Mouse (Mus musculus) brain, embryonic 18.5 days (tissue): ENCODE measurements at regions not wholly inside any gene's neighbourhood (a gene's known extent, or its start where the extent isn't known, plus 50 kb on each side); places are given as distances from the start of the nearest gene placed in this dataset.

Experiments used
- DNase-seq: peaks from one replicate; pipeline ENCODE4 v3.0.0-alpha.2; 2012; ENCODE audit warnings: low read depth, low spot score

DNA sequence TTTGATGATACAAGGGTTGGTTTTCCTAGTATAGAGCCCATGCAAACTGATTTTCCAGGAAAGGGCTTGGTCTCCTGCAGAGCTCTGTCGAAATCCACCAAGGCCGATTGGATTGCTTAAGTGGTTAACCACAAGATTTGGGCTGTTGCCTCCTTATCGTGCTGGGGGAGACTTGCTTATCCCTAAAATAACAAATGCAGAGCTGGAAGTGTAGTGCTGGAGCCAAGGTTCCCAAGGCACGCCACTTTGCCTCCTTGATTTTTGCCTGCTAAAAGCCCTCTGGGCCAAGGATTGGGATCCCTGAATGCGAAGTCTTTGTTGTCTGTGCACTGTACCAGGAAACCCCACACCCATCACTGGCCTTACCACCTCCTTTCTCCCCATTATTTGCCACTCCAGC, 52.8 kb upstream of the Tmem178 start:
- no peak for DNase-seq

DNA sequence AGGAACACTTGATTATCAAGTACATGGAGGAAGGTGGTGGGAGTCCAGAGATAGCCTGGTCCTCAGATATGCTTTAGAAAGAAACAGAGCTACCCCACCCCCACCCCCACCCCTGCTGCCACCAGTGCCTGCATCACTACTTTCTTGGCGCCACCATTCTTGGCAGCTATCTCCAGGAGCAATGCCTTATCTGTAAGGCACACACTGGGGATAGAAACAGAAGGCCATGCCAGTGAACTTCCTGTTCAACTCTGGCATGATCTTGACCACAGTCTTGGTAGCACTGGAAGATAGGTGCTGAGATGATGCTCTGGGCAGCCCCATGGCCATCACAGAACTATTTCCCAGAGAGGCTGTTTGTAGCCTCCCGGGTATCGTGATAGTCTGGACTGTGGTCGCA, 55.3 kb upstream of the Tmem178 start:
- DNase-seq: no peak

DNA sequence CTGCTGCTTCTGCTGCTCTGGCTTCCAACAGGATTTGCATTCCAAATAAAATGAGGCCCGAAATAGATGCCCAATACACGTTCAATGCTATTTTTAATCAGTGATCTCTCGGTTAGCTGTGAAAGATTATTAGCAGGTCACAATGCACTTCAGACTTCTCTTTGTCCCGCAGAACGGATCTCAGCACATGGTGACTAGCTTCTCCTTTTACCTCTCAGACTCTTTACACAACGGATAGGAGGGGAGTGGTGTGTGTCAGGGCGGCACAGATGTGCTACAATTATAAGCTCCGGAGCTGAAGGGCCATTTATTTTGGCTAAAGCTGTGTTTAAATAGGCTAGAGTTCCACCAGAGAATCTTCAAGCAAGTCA, 56.7 kb upstream of the Tmem178 start:
- DNase-seq: no peak

DNA sequence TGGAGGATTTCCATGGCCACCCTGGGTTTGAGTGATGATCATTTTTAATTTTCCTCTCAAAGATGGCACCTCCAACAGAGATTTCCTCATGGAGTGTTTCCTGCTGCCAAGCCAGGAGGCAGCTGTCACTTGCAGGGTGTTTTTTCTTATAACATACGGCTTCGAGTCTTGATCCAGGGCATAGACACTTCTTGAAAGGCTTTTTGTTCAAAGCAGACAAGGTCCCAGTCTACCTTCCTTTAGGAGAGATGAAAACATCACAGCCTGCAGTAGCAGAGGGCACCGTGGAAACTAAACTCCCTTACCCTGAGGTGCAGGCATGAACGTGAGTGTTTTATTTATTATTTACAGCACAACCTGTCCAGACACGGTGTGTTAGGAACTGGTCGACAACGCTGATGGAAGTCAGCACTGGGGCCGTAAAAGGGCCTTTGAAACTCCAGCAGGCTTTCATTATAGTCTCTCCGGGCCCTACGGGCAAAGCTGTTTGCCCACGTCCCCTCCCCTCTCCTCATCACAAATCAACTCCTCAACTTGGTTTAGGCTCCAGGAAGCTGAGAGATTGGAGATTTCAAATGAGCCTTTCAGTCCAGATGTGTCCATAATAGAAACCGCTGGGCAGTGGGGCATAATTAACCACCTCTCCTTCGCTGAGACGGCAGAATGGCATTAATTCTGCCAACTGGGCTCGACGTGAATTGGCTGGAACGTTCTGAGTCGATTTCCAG, 57.2 kb upstream of the Tmem178 start:
- DNase-seq: no peak

DNA sequence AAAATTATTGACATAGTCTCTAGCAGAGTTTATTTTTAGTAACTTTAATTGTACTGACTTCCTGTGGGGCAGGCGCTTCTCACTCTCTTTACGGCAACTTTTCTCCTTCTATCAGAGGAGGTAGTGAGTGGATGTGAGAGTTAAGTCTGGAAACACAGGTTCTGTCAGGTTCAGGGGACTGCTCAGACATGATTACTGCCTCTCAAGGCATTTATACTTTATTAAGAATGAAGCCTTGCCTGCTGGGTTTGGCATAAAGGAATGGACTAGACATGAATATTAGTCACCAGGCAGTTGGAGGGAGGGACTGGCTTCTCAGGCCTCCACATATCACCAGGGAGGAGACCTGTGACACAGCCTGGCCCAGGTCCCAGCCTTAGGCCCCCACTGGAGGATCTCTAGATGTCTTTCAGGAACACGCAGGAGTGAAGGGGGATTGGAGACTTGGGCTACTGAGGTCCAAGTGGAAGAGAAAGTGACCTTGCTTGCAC, 58.2 kb upstream of the Tmem178 start:
- no peak for DNase-seq

DNA sequence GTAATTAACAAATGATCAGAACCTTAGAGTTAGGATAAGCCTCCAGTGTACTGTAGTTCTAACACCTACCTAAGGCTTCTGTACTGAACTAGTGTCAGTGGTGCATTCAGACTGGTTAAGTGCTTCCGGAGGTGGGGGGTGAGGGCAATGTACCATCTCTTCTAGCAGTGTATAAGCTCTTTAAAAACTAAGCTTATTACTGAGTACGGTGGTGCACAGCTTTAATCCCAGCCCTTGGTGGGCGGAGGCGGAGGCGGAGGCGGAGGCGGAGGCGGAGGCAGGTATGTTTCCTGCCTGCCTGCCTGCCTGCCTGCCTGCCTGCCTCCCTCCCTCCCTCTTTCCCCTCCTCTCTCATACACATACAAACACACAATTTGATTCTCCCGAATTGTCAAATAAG, 58.7 kb upstream of the Tmem178 start:
- DNase-seq: no peak

DNA sequence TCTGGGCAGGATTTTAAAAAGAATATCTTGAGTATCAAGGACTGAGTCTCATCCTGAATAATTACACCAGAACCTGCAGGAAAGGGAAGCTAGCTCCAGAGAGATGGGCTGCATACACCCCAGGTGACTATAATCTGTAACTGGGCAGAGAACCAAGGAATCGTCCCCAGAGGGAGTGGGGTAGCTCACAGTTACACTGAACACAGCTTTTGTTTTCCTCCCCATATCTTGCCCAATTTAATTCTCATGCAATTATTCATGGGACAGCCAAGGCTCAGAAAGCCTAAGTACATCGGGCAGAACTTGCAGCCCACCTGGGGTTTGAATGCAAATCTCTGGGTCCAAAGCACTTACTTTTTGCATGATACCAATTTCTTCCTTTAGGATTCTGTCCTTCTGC, 59.5 kb upstream of the Tmem178 start:
- no peak for DNase-seq

DNA sequence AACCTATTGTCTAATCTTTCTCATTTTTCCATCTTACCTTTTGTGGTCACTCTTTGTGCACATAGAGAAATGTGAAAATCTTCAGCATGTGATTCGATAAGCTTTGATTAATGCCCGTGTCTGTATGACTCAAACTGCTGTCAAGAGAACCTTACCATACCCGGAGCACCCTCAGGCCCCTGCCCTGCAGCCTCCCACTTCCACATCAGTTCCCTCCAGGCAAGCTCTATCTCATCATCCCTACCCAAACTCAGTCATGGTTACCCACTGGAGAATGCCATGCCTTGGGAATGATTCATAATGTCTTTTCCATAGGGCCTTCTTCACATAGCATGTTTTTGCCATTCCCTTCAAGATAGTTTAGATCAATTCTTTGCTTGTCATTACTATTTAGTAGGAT, 62.0 kb upstream of the Tmem178 start:
- DNase-seq: no peak

DNA sequence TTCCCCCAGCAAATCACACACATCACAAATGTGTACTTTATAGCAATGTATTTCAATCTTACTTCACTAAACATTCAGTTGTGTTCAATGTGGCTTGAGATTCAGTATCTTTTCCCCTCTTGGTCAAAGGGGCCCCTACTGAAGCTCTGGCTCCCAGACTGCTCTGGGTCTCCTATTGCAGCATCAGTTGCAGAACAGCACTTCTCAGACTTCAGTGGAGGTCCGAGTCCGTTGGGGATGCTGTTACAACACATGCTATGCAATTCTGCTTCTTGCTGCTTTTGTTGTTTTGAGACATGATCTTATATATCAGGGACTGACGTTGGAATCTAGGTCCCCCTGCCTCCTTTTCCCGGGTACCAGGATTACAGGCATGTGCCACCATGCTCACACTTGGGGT, 64.1 kb upstream of the Tmem178 start:
- DNase-seq: no peak

DNA sequence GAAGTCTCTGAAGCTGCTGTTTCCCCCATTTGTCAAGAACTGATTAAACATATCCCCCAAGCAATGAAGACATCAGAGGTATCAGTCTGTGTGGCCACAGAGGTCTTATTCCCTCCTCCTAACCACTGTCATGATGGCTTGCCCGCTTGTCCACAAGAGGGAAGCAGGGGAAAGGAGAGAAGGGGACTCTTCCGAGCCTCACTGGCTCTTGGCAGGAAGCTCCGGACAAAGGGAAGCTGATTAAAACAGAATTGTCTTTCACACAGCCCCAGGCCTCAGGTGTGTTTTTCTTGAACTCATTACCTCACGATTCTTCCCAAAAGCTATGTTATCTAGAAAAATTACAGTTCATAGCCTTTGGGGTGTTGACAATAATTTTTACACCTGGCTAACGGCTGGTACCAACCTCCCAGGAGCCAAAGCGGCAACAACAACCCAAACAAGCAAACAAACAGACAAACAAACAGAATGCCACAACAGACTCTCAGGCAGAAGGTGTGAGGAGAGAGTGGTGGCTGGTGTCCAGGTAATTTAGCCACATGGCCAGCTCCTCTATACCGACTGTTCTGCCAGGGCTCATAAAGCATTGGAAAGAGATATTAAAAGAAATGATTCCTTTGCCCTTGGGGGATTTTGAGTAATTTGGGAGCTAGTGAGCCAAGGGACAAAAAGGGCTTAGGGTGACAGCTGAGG, 68.9 kb upstream of the Tmem178 start:
- no peak for DNase-seq

DNA sequence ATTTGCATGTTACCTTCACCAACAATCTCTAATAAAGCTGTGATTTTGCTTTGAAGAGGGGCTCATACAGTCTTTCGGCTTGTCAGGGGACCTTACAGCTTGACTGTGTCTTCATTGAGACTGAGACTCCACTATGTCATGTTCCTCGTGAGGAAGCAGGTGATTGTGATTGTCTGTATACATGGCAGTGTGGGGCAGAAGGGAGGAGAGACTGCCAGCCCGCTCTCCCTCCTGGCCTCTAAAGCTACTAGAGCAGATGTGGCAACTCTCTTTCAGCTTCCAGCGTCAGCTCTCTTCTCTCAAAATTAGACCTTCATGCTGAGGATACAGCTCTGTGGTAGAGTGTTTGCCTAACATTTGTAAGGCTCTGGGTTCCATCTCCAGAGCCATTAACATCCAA, 73.5 kb upstream of the Tmem178 start:
- DNase-seq: no peak

DNA sequence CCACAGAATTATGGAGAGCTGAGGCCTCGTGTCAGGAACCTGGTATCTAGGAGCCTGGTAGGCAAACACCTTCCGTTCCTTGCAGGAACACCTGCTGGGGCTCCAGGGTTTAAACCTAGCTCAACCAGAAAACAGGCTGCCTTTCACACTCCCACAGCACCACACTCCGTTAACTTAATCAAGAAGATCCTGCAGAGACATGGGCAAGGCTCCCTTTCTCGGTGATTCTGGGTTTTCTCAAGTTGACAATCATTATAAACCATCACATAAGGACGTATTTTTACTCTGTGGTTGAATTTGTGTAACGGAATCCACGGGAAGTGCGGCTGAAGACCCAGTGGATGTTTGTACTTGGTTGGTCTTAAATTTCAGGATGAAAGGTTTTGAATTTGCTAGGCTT, 82.1 kb upstream of the Tmem178 start:
- DNase-seq: no peak

DNA sequence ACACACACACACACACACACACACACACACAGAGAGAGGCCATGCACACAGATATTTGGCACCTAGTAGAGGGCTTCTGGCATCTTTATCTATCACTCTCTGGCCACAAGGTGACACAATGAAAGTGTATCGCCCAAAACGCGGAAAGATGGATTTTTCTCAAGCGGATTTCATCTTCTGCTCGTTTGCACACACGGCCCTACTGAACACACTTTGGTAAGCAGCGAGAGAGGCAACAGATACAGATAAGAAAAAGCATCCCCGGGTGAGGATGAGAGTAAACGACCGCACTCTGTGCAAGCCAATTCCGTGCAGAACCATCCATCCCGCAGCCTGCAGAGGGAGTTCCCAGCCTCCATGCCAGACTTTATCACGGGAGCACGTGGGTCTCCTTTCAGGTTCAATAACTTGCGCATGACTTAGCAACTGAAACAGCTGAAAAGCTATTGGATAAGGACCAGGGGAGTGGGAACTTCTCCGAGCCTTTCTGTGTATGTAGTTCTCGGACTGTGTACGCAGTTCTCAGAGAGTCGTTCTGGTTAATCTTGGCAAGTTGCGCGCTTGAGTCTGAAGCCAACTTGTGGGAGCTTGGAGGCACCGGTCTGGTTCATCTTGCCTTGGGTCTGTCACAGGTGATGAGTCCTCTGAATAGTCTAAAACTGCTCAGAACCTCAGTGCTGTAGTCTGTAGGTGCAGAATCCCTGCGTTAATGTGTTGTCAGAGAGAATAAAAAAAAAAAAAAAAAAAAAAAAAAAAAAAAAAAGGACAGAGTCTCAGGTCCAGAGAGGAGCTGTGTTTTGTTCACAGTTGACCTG, 97.2 kb upstream of the Tmem178 start:
- no peak for DNase-seq

DNA sequence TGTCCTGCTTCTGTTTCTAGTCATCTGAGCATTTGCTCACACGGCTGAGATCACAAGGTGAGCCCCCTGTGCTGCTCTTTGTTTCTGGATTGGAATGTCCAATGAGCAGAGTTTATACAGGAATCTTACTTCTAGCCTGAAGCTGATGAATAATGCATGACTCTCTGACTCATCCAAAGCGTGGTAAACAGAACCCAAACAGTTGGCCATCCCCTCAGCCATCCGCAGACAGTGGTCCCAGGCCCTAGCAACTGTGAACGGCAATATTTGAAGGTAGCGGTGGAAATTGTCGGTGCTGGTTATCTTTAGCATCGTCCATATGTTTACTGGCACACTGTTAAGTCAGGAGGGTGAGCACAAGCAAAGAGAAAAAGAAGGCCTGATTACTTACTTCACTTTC, 99.1 kb upstream of the Tmem178 start:
- no peak for DNase-seq

DNA sequence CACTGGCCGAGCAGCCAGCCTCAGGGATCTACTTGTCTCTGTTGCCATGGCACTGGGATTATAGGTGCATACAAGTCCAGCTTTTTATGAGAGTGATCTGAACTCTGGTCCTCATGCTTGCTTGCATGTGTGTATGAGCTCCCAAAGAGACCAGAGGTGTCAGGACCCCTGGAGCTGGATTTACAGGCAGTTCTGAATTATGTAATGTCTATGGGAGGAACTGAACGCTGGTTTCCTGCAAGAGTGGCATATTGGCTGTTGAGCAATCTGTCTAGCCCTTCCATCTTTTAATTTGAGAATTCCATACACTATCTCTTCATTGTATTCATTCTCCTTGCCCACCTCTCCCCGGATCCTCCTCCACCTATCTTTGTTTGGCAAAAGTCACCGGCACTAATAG, 102.5 kb upstream of the Tmem178 start:
- DNase-seq: no peak

DNA sequence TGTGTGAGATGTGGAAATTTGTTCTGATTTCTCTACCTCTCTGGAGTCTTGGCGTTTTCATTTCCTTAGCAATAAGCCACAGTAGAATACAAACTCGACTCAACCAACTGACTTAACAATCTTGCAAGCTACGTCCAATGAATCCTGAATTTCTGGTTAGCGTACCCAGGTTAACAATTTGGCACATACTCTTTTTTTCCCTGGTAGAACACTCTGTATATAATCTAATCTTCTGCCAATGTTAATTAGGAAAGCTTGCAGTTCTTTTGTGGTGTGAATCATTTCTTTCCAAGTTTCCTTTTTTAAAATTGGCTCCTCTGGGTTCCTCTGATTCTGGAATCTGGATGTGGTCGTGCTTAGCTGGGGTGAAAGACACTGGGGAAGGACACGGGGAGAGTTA, 103.5 kb upstream of the Tmem178 start:
- no peak for DNase-seq

DNA sequence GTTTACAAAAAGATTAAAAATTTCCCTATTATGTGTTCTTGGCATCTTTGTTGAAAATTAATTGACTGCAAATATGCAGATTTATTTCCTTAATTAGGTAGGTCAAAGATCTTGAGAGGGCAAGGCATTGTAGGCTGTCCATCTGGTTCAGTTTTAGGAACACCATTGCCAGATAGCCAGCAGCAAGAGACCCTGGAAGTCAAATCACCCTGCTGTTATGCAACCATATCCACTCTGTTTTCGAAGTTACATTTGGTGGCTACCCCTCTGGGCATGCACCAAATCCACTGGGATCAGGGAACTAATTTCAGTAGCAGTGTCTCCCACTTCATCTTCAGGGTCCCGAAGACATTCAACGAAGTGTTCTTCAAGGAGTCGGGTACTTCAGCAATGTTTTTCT, 104.0 kb upstream of the Tmem178 start:
- no peak for DNase-seq

DNA sequence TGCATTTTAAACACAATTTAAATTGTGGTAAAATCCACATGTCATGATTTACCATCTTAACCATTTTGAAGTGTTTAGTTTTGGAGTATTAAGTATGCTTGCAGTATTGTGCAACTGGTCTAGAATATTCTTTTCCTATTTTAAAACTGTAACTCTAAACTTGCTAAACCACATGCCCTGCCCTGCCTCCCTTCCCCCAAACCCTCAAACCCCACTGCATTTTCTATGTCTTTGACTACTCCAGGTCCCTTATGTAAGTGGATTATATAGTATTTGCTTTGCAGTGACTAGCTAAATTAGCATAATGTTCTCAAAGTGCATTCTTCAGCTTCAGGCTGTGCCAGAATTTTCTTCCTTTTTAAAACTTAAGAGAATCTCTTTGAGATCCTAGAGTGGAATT, 106.4 kb upstream of the Map4k3 start:
- no peak for DNase-seq

DNA sequence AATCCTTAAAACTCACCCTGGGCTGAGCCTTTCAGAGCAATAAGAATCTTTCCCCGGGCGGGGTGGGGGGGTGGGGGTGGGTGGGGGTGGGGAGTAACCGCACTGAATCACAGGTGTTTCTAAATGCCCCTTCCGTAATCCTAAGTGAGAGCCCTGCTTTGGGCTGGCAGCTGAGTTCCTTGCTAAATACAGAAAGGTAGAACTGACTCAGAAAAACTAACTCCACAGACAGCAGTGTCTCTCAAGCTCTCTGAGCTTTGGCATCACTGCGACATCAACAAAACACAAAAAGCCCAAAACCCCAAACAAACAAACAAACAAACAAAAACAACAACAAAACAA, 105.9 kb upstream of the Map4k3 start:
- no peak for DNase-seq

DNA sequence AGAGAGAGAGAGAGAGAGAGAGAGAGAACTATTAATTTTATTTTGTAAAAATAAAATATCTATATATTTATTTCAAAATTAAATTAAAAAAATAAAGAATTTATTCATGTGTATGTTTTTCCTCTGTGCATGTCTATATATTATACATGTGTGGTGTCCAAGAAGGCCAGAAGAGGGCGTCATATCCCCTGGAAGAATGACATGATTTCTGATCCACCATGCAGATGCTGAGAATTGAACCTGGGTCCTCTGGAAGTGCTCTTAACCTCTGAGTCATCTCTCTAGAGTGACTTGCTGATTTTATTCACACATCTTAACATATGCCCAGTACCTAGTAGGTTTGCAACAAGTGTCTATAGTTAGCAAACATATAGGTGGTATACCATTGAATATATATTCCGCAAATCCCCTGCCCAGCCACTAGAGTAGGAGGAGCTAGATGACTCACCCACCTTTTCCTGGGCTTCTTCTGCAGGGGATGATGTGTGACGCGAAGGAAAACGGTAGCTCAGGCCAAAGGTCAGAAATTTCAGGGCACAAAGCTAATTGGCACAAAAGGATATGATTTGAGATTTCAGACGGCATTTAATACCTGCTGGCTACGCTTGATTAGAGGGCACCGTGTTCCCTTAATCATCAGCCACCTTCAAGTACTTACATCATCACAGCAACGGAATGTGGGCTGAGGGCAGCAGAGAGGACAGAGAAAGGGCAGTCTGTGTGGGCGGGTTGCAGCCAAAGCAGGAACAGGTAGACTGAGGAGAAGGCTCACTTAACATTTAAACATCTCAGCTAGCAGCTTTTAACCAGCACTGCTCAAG, 105.3 kb upstream of the Map4k3 start:
- no peak for DNase-seq

DNA sequence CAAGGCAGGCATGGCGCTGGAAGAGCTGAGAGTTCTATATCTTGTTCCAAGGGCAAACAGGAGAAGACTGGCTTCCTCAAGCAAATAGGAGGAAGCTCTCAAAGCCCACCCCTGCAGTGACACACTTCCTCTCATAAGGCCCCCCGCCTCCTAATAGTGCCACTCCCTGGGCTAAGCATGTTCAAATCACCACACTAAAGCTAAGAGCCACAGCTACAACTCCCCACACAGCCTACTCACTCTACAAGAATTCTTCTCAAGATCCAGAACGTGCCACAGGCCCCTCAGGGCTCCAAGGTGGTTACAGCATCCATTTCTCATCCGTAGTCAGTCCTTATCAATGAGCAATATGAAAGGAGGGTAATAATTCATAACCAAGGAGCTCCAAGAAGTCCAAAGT, 103.4 kb upstream of the Map4k3 start:
- DNase-seq: no peak

DNA sequence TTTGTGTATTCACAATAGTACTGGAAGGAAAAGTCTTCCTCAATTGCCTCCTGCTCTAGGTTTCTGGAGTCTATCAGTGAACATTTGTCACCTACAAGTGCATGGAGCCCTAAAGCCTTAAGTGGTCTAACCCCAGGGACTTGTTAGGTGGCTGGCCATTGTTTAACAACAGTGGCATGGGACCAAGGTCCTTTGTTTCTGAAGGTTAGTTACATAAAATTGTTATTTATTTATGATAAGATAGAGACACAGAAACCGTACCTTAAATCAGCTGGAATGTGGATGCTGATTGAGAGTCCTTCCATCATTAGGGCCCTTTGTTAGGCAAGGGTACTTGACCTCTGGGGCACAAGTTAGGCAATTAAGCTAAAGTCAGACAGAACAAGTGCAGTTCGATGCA, 99.6 kb upstream of the Map4k3 start:
- DNase-seq: no peak
